Mouse (Mus musculus): ENCODE measurements around the gene Sox2.

Gene Sox2

GRCm38 (mm10) chr3:34649726-34650620 lies at the start of gene Sox2:
Sox2 (plus strand) TSS chr3:34650405.
- no peak for DNase-seq (ENCODE audit: low spot score)

DNA sequence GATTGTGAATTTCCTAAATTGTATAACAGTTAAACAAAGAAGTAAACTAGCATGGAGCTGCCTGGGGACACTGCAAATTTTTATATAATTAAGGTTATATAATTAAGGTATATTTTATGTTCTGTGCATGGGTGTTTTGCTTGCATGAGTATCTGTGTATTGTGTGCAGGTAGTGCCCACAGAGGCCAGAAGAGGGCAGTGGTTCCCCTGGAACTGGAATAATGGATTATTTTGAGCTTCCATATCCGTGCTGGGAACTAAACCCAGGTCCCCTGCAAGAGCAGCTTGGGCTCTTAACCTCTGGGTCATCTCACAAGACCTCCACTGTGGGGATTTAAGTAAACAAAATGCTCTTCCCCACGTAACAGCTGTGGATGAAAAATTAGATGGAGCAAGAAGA lies 49.1 kb upstream of the Sox2 start:
- no peak for DNase-seq (ENCODE audit: low spot score)

- DNase-seq (ENCODE audit: low spot score), result no peak
Observed at GRCm38 (mm10) chr3:34614107-34614506, 36.1 kb upstream of the Sox2 start.

GRCm38 (mm10) chr3:34615526-34615925 lies 34.7 kb upstream of the Sox2 start:
- DNase-seq (ENCODE audit: low spot score), result no peak

GRCm38 (mm10) chr3:34618934-34619333 lies 31.3 kb upstream of the Sox2 start:
- no peak for DNase-seq (ENCODE audit: low spot score)

DNA sequence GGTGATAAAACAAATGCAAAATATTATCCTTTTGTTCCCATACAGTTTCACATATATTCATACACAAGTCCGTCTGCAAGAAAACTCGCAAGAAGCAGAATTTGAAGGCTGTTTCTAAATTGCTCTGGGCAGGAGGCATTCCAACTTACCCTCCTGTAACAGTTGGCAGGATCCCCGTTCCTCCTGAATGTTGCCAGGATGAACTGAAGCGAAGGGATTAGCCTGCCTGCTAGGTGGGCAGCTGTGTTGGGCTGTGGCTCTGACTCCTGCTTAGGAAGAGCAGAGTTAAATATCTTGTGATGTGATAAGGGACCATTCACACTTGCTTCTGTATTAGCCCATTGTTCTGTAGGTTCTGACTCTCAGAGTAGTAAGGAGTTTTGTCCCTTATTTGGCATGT lies 30.1 kb upstream of the Sox2 start:
- DNase-seq (ENCODE audit: low spot score), result no peak

DNA sequence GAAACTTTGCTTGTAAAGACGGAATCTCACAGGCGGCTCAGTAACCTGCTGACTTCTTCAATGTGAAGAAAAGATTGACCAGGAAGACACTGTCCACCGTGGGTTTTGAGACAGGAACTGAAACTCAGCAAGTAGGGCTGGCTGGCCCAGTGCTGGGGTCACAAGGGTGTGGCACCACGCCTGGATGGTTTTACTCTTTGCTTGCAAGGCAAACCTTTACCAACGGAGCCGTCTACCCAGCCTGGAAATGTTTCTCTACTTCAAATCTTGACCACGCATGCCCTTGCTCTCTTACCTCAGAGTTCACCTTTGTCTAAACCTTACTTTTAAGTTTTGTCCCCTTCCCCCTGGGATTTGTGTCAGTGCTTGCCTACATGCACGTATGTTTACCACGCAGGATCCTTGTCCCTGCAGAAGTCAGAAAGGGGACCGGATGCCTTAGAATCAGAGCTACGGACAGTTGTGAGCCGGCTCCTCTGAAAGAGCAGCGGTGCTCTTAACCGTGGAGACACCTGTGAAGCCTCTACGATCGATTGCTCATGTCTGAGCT lies 25.4 kb upstream of the Sox2 start:
- DNase-seq (ENCODE audit: low spot score), result no peak

GRCm38 (mm10) chr3:34626521-34626920 lies 23.7 kb upstream of the Sox2 start:
- no peak for DNase-seq (ENCODE audit: low spot score)

DNA sequence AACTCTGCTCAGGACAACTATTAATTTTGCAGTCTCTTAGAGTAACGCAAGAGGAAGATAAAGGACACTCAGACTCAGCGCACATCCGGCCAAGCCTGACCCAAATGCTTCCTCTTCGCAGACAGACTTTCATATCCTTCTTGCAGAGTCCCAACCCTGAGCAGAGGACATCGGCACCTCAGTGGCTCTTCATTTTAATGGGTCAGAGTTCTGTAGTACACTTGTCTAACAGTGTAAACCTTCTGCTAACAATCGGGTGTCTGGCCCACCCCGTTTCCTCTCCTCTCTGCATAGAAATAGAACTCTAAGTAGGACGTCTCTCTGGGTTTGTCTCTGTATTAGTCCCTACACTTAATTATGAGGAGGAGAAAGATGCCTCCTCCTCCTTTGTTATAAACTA lies 20.2 kb upstream of the Sox2 start:
- DNase-seq (ENCODE audit: low spot score), result no peak

GRCm38 (mm10) chr3:34630736-34631135 lies 19.5 kb upstream of the Sox2 start:
- no peak for DNase-seq (ENCODE audit: low spot score)

GRCm38 (mm10) chr3:34636958-34637357 lies 13.2 kb upstream of the Sox2 start:
- DNase-seq (ENCODE audit: low spot score), result no peak

- no peak for DNase-seq (ENCODE audit: low spot score)
Observed at GRCm38 (mm10) chr3:34637481-34637880, 12.7 kb upstream of the Sox2 start.

GRCm38 (mm10) chr3:34637926-34638325 lies 12.3 kb upstream of the Sox2 start:
- no peak for DNase-seq (ENCODE audit: low spot score)

- DNase-seq (ENCODE audit: low spot score), result no peak
Observed at GRCm38 (mm10) chr3:34638344-34638743, 11.9 kb upstream of the Sox2 start.

GRCm38 (mm10) chr3:34639031-34639872 lies 11.0 kb upstream of the Sox2 start:
- DNase-seq (ENCODE audit: low spot score), result no peak

GRCm38 (mm10) chr3:34639873-34640270 lies 10.3 kb upstream of the Sox2 start:
- DNase-seq (ENCODE audit: low spot score), result no peak

DNA sequence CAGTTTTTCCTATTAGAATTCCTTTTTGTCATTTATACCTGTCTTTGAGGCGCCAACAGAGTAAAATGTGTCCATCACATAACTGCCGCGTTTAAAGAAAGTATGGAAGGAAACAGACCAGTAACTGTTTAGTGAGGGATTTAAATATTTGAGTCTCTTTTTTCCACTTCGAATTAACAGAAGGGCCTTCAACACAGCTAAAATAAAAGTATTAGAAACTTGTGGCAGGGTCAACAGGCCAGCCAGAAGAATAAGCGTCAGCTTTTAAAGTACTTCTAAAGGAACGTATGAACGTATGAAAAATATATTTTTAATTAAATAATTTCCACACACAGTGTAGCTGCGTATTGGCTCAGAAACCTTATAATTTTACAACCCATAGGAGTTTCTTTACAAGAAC lies 9.9 kb upstream of the Sox2 start:
- DNase-seq (ENCODE audit: low spot score), result no peak

- DNase-seq (ENCODE audit: low spot score), result no peak
Observed at GRCm38 (mm10) chr3:34640690-34641600, 9.3 kb upstream of the Sox2 start.

- no peak for DNase-seq (ENCODE audit: low spot score)
Observed at GRCm38 (mm10) chr3:34641756-34642497, 8.3 kb upstream of the Sox2 start.

DNA sequence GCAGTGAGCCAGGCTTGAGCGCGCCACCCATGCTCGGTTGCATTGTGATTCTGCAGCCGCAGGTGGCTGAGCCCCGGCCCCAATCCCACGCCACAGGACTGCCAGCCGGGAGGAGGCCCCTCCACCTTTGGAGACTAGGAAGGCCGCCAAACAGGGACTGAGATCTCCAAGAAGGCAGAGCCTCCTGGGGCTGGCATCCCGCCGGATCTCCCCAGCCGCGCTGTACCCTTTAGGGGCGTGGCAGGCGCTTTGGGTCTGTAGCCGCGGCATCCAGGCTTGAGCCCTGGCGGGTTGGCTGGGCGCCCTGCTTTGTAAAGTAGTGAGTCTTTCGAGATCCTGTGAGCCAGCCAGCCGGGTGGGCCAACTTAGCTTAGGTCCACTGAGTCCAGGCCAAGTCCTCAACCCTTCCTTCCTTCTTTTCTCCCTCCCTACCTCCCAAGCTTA lies 7.7 kb upstream of the Sox2 start:
- no peak for DNase-seq (ENCODE audit: low spot score)

- no peak for DNase-seq (ENCODE audit: low spot score)
Observed at GRCm38 (mm10) chr3:34643067-34643466, 7.1 kb upstream of the Sox2 start.

Data from urinary bladder, postnatal 10 days (tissue).